Mouse (Mus musculus): ENCODE data around the gene Hipk1.
"Not testable (repeated sequence)": the region's sequence is repeated elsewhere in the genome, so short reads cannot be mapped to it uniquely, and the experiment has no call there.

Hipk1 gene

GRCm38 (mm10) chr3:103792111-103792406, 696 bp upstream of the Hipk1 start:
- not testable (repeated sequence) for DNase-seq

DNA sequence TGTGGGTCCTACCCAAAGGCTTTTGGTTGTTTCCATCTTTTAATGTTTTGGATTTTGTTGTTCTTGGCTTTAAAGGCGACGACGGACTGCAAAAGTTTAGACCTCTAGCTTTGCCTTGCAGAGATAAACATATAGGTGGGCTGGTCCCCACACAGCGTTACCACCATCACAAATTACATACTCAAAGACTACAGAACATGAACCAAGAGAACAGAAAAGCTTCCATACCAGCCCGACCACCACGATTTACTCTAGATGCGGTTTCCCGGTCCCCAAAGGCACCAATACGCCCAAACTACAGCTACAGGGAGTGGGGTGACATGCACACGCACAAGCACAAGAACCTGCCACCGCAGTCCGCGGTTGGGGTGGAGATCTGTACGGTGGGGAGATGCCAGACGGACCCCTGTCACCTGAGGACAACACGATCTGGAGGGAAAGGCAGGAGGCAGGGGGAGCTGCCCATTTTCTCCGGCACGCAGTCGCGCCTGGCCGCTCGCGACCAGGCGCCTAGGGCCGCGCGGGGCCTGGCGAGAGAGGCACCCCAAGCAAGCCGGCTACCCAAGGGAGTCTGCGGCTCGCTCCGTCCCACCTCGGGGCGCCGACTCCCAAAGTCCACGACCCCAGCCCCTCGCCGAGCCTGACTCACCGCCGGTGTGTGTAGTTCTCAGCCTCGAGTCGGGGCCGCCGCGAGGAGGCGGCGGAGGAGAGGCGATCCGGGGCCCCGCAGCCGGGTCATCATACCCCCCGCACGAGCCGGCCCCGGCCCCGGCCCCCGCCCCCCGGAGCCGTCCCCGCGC, 817 bp downstream of the Hipk1 start:
- DNase-seq = peak; percentile 59 to 67

DNA sequence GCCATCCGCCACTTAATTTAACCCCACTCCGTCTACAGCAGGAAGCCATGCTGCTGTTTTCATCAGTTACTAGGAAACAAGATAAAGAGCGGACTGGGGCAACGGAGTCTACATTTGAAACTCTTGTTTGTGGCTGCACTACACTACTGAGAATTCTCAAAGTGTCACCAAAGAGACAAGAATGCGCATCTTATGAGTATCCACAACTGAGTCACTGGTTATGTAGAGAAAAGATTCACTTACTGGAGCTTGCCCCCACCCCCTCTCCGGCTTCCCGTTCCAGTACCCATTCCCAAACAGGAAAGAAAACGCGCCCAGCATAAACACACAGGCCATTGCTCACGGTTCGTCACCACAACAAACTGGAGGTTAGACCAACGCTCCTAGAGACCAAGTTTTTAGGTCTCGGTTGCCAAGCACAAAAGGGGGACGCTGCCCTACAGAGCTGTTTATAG, 1.4 kb downstream of the Hipk1 start:
- DNase-seq = peak; percentile 39

GRCm38 (mm10) chr3:103789096-103789495, 2.3 kb downstream of the Hipk1 start:
- DNase-seq = no peak

GRCm38 (mm10) chr3:103787225-103787624, 4.1 kb downstream of the Hipk1 start:
- no peak for DNase-seq

GRCm38 (mm10) chr3:103782844-103783609, 8.3 kb downstream of the Hipk1 start:
- no peak for DNase-seq

- DNase-seq = no peak
Measured at GRCm38 (mm10) chr3:103780777-103781176, 10.6 kb downstream of the Hipk1 start.

DNA sequence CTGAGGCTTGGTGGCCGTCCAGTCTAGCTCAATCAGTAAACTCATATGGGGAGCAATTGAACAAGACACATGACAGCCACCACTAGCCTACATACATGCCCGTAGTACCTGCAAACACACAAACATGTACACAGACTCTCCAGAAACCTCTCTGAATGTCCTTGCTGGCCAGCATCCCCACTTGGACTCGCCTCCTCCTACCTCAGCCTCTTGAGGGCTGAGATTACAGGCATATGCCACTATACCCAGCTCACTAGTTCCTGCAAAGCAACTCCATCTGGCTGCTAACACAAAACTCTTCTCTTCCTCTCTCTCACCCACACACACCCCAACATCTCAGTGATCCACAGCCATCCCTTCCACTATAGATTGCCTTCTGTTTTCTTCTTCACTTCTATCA, 11.1 kb downstream of the Hipk1 start:
- DNase-seq = peak in 1 of 2 experiments; percentile 24

- no peak for DNase-seq
Measured at GRCm38 (mm10) chr3:103779183-103779582, 12.2 kb downstream of the Hipk1 start.

DNA sequence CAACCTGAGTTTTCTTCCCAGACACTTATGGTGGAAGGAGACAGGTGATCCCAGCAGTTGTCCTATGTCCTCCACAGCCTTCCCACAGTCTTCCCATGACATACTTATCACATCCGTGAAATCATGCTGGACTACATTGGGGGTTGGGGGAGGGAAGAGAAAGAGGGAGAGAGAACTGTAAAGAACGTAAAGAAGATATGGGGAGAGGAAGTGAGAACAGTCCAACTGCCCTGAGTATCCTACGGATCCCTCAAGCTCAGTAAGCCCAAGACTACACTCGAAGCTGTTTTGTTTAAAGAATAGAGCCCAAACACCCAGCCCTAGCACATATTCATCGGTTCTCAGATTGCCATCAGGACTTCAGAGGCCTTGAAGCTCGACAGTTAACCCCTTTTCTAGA, 12.7 kb downstream of the Hipk1 start:
- DNase-seq = no peak

DNA sequence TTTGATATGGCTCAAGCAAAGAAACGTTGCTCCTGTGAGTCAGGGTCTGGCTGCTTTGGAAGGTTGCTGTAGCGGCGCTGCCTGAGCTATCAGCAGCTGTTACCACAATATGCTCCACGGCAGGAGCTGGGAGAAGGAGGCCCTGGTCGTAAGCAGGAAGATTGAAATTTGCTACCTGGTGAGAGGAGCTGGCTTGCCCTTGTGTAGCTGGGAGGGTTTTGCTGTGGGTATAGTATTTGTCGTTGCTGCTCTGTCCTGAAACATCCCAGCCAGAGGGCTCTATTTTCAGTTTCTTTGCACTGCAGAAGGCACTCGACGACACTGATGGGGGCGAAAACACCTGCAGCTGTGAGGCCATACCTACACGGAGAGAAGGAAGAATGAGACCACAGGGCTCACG, 13.4 kb downstream of the Hipk1 start:
- peak; percentile 58 to 64 for DNase-seq

- no peak for DNase-seq
Measured at GRCm38 (mm10) chr3:103774009-103774408, 17.4 kb downstream of the Hipk1 start.

GRCm38 (mm10) chr3:103773508-103773907, 17.9 kb downstream of the Hipk1 start:
- DNase-seq = no peak

DNA sequence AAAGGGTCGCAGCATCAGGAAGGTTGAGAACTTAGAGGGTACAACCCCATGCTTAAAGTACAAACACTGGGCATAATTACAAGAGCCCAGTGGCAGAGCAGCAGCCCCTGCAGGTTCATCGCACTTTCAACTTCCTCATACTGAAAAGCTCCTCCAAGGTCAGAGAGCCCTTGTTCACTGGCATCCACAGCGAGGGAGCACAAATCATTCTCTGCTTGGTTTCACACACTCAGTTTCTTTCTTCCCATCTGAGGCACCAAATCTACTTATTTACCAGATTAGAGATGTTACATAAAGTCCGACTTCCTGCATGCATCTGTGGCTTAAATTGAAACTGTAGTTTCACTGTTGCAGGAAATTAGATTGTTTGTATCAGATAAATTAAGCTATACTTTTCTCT, 18.5 kb downstream of the Hipk1 start:
- no peak for DNase-seq

GRCm38 (mm10) chr3:103771531-103772130, 19.7 kb downstream of the Hipk1 start:
- DNase-seq = peak; percentile 78 to 86

GRCm38 (mm10) chr3:103766789-103767188, 24.6 kb downstream of the Hipk1 start:
- no peak for DNase-seq

GRCm38 (mm10) chr3:103759261-103759970, 31.9 kb downstream of the Hipk1 start:
- no peak for DNase-seq

GRCm38 (mm10) chr3:103758456-103758855, 32.9 kb downstream of the Hipk1 start:
- DNase-seq = no peak

GRCm38 (mm10) chr3:103756920-103757319, 34.4 kb downstream of the Hipk1 start:
- no peak for DNase-seq

- no peak for DNase-seq
Measured at GRCm38 (mm10) chr3:103755351-103755750, 36.0 kb downstream of the Hipk1 start.

- no peak for DNase-seq
Measured at GRCm38 (mm10) chr3:103751558-103751957, 39.8 kb downstream of the Hipk1 start.

DNA sequence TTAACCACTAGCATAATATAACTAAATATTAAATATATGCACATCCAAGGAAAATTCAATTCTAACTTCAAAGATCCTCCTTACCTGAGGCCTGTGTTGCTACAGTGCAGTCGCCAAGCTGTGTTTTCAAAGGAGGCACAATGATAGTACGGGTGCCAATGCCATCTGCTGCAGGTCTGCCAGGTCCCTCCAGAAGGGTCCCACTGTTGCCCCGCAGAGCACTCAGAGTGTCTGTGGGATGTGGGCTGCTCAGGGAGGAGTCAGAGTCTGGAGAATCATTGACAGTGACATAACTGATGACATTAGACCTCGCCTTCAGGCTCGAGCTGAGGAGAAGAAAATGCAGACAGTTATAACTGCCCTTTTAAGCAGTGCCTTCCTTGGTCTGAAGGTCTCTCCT, 44.7 kb downstream of the Hipk1 start:
- DNase-seq = no peak

Data from cerebellum, postnatal 14 days (tissue).